Mouse (Mus musculus) Muller cell, postnatal 12 days (primary cell): ENCODE measurements around the gene Kitl.
A peak's percentile ranks its signal among the peaks of the same experiment; 100 is the strongest.

Experiments used
- DNase-seq: peaks from one replicate; pipeline ENCODE4 v3.0.0-alpha.2; 2015; ENCODE audit errors: inconsistent ontology term

Gene Kitl

DNA sequence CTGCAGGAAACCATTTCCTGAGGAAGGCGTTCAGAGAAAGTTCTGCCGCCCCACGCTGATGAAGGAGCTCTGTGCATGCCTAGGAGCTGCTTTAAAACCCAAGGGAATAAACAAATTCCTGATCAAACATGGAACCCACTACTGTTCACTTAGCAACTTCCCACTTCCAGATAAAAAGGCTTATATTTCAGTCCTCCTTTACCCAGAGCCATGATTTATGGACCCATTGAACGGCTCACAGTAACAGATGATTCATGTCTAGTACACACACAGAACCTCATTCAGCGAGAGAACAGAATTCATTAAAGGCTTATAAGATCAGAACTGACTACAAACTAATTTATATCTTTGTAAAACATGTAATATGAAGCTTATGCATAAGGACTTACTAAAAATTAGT, 109.0 kb downstream of the Kitl start:
- DNase-seq = no peak

DNA sequence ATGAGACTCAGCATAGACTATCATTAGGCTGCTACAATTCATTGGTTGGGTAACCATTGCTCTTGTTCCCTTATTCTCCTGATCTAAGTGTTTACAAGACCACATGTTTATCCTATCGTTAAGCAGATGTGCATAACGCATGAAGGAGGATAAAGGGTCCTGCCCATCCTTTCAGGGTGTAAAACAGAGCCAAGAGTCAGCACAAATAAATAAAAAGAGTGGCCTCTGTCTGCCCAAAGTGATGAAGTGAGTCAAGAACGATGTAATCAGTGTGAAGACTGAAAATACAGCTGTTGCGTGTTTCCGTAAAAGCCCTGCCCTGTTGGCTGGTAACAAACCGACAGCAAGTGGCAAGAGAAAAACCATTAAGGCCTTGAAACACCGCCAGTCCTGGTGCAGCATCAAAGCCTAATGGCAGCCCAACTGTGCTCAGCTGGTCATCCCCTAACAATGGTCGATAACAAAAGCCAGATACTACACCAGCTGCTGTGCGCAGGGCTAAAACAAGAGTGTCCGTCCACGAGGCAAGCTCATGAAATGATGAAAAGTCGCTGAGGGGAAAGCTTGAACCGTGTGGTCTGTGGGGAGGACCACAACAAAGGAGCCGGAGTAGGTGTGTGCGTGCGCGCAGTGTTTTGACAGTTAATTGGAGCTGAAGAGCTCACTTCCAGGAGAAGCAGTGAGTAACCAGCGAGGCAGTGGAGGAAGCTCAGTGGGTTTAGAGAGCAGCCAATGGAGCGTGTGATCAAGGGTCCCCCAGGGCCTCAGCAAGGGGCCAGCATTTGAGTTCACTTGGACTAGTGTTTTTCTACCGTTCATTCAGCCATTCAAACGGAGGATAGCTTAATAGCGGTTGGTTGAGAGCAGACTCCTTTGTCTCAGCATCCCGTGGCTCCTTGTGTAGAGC, 112.7 kb downstream of the Kitl start:
- DNase-seq = peak; percentile 80

DNA sequence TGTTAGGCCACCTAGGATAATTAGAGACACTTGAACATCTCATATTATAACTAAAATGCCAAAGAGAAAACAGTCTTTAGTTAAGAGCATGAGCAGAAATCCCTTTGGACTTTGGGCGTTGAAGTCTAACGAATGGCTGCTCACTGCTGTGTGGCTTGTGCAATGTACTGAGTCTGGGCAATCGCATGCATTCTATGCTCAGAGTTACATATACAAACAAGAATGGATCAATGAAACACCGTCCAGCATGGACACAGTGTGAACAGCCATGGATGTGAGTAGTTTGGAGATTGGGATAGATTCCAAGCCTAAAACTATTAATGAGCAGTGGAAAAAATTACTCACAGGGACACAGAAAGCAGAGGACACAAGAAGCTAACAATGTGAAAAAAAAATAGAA, 116.2 kb downstream of the Kitl start:
- peak; percentile 14 for DNase-seq

DNA sequence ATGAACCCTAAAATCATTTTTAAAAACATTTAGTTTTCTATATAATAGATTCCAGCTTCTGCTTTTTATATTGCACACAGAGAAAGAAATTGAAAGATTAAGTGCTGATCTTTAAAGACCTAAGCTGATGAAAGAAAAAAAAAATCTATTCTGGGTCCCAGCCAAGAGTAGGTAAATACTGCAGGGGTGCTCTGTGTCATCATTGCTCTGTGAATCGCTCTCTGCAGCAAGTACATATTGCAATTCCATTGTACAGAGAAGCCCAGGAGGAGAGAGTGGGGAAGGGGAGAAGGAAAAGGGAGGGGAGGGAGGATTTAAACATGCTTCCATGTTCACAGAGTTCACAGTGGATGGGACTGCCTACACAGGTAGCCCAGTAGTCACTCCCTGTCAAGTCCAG, 116.9 kb downstream of the Kitl start:
- no peak for DNase-seq

DNA sequence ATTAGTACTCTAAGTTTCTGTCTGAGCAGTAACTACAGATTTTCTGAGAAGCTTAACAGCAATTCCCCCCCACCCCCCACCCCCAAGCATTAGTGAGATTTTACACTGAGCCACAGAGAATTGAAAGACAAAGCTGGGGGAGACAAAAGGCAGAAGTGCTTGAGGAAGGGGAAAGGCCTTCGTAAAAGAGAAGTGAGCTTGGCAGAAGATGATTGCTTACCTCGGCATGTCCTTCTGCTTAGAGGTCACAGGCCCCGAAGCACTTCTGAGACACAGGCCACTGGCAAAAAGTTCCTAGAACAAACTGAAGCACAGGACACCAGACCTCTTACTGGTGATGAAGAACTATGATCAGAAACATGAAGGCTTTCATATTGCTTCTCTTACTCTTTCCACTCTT, 123.1 kb downstream of the Kitl start:
- no peak for DNase-seq

DNA sequence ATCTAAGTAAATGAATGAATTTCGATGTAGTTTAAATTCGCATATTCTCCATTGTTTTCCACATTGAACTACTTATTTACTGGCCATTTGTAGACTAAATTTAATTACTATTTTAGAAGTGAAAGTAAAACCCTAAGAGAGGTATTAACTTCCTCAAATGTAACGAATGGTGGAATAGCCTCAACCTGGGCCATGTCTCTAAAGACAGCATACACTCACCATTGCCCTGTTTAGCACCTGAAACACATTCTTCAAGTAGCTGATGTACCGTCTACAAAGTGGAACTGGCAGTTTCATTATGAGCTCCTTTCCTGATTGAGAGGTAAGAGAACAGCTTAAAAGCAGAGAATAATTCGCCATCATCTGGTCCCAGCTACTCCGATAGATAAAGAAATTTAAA, 132.7 kb downstream of the Kitl start:
- no peak for DNase-seq
